Mouse (Mus musculus) embryonic fibroblast, embryonic 13.5 days (primary cell): ENCODE results near the gene N4bp3.

ENCODE experiments used
- CTCF ChIP-seq: IDR thresholded peaks from 2 replicates; pipeline ENCODE4 v1.5.1; 2011; ENCODE audit warnings: mild to moderate bottlenecking, control low read depth, low read length, moderate library complexity, borderline replicate concordance; ENCODE audit not compliant: insufficient read depth
- POLR2A ChIP-seq: IDR thresholded peaks from 2 replicates; pipeline ENCODE4 v1.6.1; 2011; ENCODE audit warnings: low read depth, mild to moderate bottlenecking, control low read depth, low read length, moderate library complexity

DNA sequence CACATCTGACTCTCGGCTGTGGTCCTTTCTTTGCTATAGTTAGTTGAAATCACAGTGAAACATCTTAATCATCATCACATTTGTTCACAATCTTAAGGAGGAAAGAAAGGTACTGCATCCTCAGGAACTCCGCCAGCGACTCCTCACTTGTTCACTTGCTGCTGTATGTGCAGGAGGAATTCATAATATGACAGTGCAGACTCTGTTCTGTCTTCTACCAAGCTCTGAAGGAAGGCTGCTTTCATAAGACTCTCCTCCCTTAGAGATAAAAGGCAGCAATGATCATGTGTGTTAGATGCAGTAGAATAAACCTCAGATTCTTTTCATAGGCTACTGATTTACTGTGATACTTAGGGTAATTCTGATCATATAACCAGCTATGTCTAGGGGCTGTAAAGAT is 44.3 kb upstream of the N4bp3 start:
- no peak for TF ChIP-seq POLR2A
- no peak for TF ChIP-seq CTCF
